Mouse (Mus musculus) adrenal gland, adult 18-20 months (tissue): ENCODE measurements around the gene 1190002N15Rik. TPM values are rescaled to one million over a fixed set of nuclear protein-coding genes. Genes with fewer than 3 reads are reported as not detected.

Source experiments
- total RNA-seq, 2 experiments: library from RNA; stranded (reverse); gene quantifications; 1 replicate in 1 of 2; 2 replicates in 1 of 2; pipeline ENCODE4 v1.2.3; 2021

Gene 1190002N15Rik
- total RNA-seq, 2 experiments from 2014 or later = 14.9 to 16.5 TPM

Other genes starting within 250 kb of the 1190002N15Rik start
- 1 to 10 TPM; 2.4 to 4.1 TPM for gene Slc9a9, start 131.8 kb upstream of the 1190002N15Rik start, total RNA-seq